Mouse (Mus musculus) limb, embryonic 14.5 days (tissue): ENCODE measurements around the gene Iba57. TPM values are rescaled to one million over a fixed set of nuclear protein-coding genes. Genes with fewer than 3 reads are reported as not detected.

Experiments used
- ATAC-seq: fragments of 200-750 bp; cut with Nextera tagmentation; 2 replicates; pipeline ENCODE4 v1.8.0; 2017; ENCODE audit warnings: low read depth, moderate number of reproducible peaks, moderate TSS enrichment; ENCODE audit not compliant: low FRiP score
- DNase-seq: peaks from one replicate; pipeline ENCODE4 v3.0.0-alpha.2; 2015; ENCODE audit warnings: low spot score
- H3K27ac ChIP-seq: fragments of 300-500 bp; sonication (generic); replicated peaks from 2 replicates; pipeline ENCODE4 v1.5.1; 2014; ENCODE audit warnings: low read depth, mild to moderate bottlenecking, low read length, moderate library complexity, mixed read lengths
- H3K27me3 ChIP-seq: fragments of 300-500 bp; sonication (generic); 2 replicates; pipeline ENCODE4 v1.6.1; 2014; ENCODE audit warnings: low read length, mixed read lengths; ENCODE audit not compliant: control insufficient read depth, insufficient read depth
- H3K36me3 ChIP-seq: fragments of 300-500 bp; sonication (generic); 2 replicates; pipeline ENCODE4 v1.6.1; 2014; ENCODE audit warnings: mild to moderate bottlenecking, low read length, moderate library complexity, mixed read lengths; ENCODE audit not compliant: control insufficient read depth, insufficient read depth
- H3K4me1 ChIP-seq: fragments of 300-500 bp; sonication (generic); 2 replicates; pipeline ENCODE4 v1.6.1; 2014; ENCODE audit warnings: antibody characterized with exemption, low read length, mixed read lengths; ENCODE audit not compliant: control insufficient read depth, insufficient read depth
- H3K4me2 ChIP-seq: fragments of 300-500 bp; sonication (generic); replicated peaks from 2 replicates; pipeline ENCODE4 v1.6.1; 2014; ENCODE audit warnings: low read depth, mild to moderate bottlenecking, low read length, moderate library complexity; ENCODE audit not compliant: severe bottlenecking
- H3K4me3 ChIP-seq: fragments of 300-500 bp; sonication (generic); replicated peaks from 2 replicates; pipeline ENCODE4 v1.5.1; 2014; ENCODE audit warnings: low read length
- H3K9ac ChIP-seq: fragments of 300-500 bp; sonication (generic); 2 replicates; pipeline ENCODE4 v1.6.1; 2014; ENCODE audit warnings: mild to moderate bottlenecking, low read depth, low read length, moderate library complexity; ENCODE audit not compliant: severe bottlenecking
- H3K9me3 ChIP-seq: fragments of 300-500 bp; sonication (generic); 2 replicates; pipeline ENCODE4 v1.6.1; 2016; ENCODE audit warnings: low read length; ENCODE audit not compliant: control insufficient read depth
- POLR2A ChIP-seq: fragments of 200-500 bp; IDR thresholded peaks from 2 replicates; pipeline ENCODE4 v1.8.0; 2012; ENCODE audit warnings: inconsistent platforms, mild to moderate bottlenecking, moderate library complexity, borderline replicate concordance; ENCODE audit not compliant: insufficient read depth, insufficient read length; ENCODE audit errors: extremely low read depth
- WGBS: fragments of 180-500 bp; shearing (Covaris S2); extraction: QIAGEN DNeasy Blood & Tissue Kit; methylation state at CpG from one replicate; pipeline ENCODE4 v1.1.7; 2014; 5-methylcytosine and 5-hydroxymethylcytosine counted together
- polyA plus RNA-seq, 2 experiments: library from polyadenylated mRNA; depleted of rRNA in 1 of 2; stranded (reverse) in 1 of 2; unstranded in 1 of 2; fragments of >200 nt; fragmentation: Nextera tagmentation in 1 of 2; extraction: Ambion mirVana in 1 of 2; gene quantifications; 2 replicates each; pipeline versions ENCODE4 v1.2.1 to v1.2.3; 2012 to 2014

Gene Iba57
- polyA plus RNA-seq, 2 experiments: 2.4 to 4.0 TPM

GRCm38 (mm10) chr11:59209580-59209979, 46.0 kb upstream of the Iba57 start:
- no peak for TF ChIP-seq POLR2A
- Histone ChIP-seq H3K4me1 (peaks cover 6% of the 10 kb centered on the region; the same call in 1 of the 2 replicates), H3K36me3 (peaks cover 62% of the 10 kb centered on the region), H3K9me3 (no peaks in the 10 kb centered on the region), H3K9ac (no peak overlapping the region), H3K4me2 (peak overlapping the region; percentile 81; the same call in 1 of the 2 replicates), H3K27me3 (no peaks in the 10 kb centered on the region), H3K27ac (no peak overlapping the region), H3K4me3 (peak overlapping the region; percentile 85)
- DNase-seq: no peak
- WGBS: 73% methylated on average over 5 of the region's 5 CpGs
- no peak for ATAC-seq

GRCm38 (mm10) chr11:59209003-59209441, 45.5 kb upstream of the Iba57 start:
- no peak for TF ChIP-seq POLR2A
- Histone ChIP-seq H3K4me1 (peaks cover 6% of the 10 kb centered on the region; the same call in 1 of the 2 replicates), H3K9ac (peak overlapping the region; percentile 81), H3K27ac (peak overlapping the region; percentile 92; the same call in 1 of the 2 replicates), H3K4me3 (peak overlapping the region; percentile 85), H3K36me3 (peaks cover 66% of the 10 kb centered on the region), H3K27me3 (no peaks in the 10 kb centered on the region), H3K9me3 (no peaks in the 10 kb centered on the region), H3K4me2 (peak overlapping the region; percentile 81)
- 12% methylated on average over 17 of the region's 18 CpGs for WGBS
- DNase-seq (peak; percentile 65), ATAC-seq (peak; percentile 53)

- H3K36me3 ChIP-seq: peaks cover 64% of the 10 kb centered on the region
These were observed 44.8 kb upstream of the Iba57 start, which contains the start of gene 2310033P09Rik for GRCm38 (mm10) chr11:59208153-59208831. Gene 2310033P09Rik, plus strand, starts transcription at chr11:59208321.

GRCm38 (mm10) chr11:59202081-59202995, 38.8 kb upstream of the Iba57 start, which contains the start of gene Mrpl55:
Gene Mrpl55, plus strand, starts transcription at chr11:59202486.
- no peaks in the 10 kb centered on the region for H3K9me3 ChIP-seq
- peak within 1 kb of the TSS; percentile 74 for H3K27ac ChIP-seq
- 0 out of 2 replicates have a peak, but pooled peaks have one; percentile 32 for TF ChIP-seq POLR2A
- H3K27me3 ChIP-seq: no peaks in the 10 kb centered on the region
- peak within 1 kb of the TSS; percentile 65 for H3K4me2 ChIP-seq
- H3K9ac ChIP-seq: peak within 1 kb of the TSS; percentile 74
- H3K36me3 ChIP-seq: peaks cover 37% of the 10 kb centered on the region
- DNase-seq (peak; percentile 95), ATAC-seq (peak; percentile 93)
- peaks cover 11% of the 10 kb centered on the region for H3K4me1 ChIP-seq
- peak within 1 kb of the TSS; percentile 77 for H3K4me3 ChIP-seq
- under 1% methylated on average over 63 of the region's 63 CpGs for WGBS

More at GRCm38 (mm10) chr11:59208153-59208831, 44.8 kb upstream of the Iba57 start, which contains the start of gene 2310033P09Rik:
- H3K4me1 ChIP-seq: peaks cover 6% of the 10 kb centered on the region; the same call in 1 of the 2 replicates
- H3K4me3 ChIP-seq: peak within 1 kb of the TSS; percentile 85
- ATAC-seq (peak; percentile 87), DNase-seq (peak; percentile 88)
- WGBS: under 1% methylated on average over 65 of the region's 67 CpGs
- TF ChIP-seq POLR2A: peak; percentile 84; the same call in 1 of the 2 replicates
- peak within 1 kb of the TSS; percentile 81 for H3K9ac ChIP-seq
- H3K27ac ChIP-seq: peak within 1 kb of the TSS; percentile 92
- no peaks in the 10 kb centered on the region for H3K27me3 ChIP-seq
- no peaks in the 10 kb centered on the region for H3K9me3 ChIP-seq
- peak within 1 kb of the TSS; percentile 81 for H3K4me2 ChIP-seq
